Mouse (Mus musculus) testis, adult 10 weeks (tissue): ENCODE measurements around the gene Zfp292. TPM values are rescaled to one million over a fixed set of nuclear protein-coding genes. Genes with fewer than 3 reads are reported as not detected.

Experiments
- polyA plus RNA-seq: library from polyadenylated mRNA; stranded (reverse); fragments of 350-450 nt; fragmentation: Illumina TruSeq; extraction: RNeasy Lipid Tissue Mini Kit (QIAGEN cat#74804); gene quantifications from one replicate; pipeline ENCODE4 v1.2.3, GENCODE M21; 2014; ENCODE audit warnings: low read depth, low replicate concordance

The Zfp292 gene
- polyA plus RNA-seq: 15.4 TPM

GRCm38 (mm10) chr4:34882818-34883217 lies at the start of gene Zfp292:
Gene Zfp292 (minus strand): TSS chr4:34882960.

GRCm38 (mm10) chr4:34893479-34893878 lies 10.7 kb upstream of the Zfp292 start, which contains the start of gene Cga:
Gene Cga (plus strand): TSS chr4:34893779.

GRCm38 (mm10) chr4:34777677-34778527 lies 104.9 kb downstream of the Zfp292 start, which contains the start of gene Smim8:
Gene Smim8 (minus strand): TSS chr4:34778423.

GRCm38 (mm10) chr4:34756163-34756562 lies 126.6 kb downstream of the Zfp292 start, which contains the start of gene Gm136:
Gene Gm136 (minus strand): TSS chr4:34756263.

Other genes with a start within 250 kb of the Zfp292 start
- 12.0 TPM for gene Slc35a1, start 195.5 kb downstream of the Zfp292 start, polyA plus RNA-seq
- gene Cfap206, start 152.8 kb downstream of the Zfp292 start, polyA plus RNA-seq: 2,456 TPM
- gene Gm136, start 126.7 kb downstream of the Zfp292 start, polyA plus RNA-seq: 236 TPM
- gene Smim8, start 104.5 kb downstream of the Zfp292 start, polyA plus RNA-seq: 315 TPM
- not detected for gene Cga, start 10.8 kb upstream of the Zfp292 start, polyA plus RNA-seq